Comparison of ENCODE assay signal across 8 mouse cellular contexts in genomic region chr6:92067146-92067790, GRCm38 (mm10). TPM values are rescaled to one million over a fixed set of nuclear protein-coding genes. Genes with fewer than 3 reads are reported as not detected.
DNase-seq lines count a peak whose midpoint lies in the region; ATAC-seq lines count a peak whose summit lies in the region.

No protein-coding gene starts in this region.

- no peak overlapping the region for H3K4me3 ChIP-seq in embryonic facial prominence, embryonic 13.5 days
- H3K4me3 ChIP-seq in kidney, embryonic 14.5 days (ENCODE audit: low read length): no peak overlapping the region
- H3K4me3 ChIP-seq in liver, embryonic 11.5 days (ENCODE audit: low read depth, low read length): no peak overlapping the region

- no peaks in the 10 kb centered on the region for H3K36me3 ChIP-seq in embryonic facial prominence, embryonic 13.5 days
- H3K36me3 ChIP-seq in kidney, embryonic 14.5 days (ENCODE audit: control insufficient read depth, insufficient read depth, low read length): no peaks in the 10 kb centered on the region
- H3K36me3 ChIP-seq in liver, embryonic 11.5 days (ENCODE audit: control insufficient read depth, insufficient read depth, low read length): no peaks in the 10 kb centered on the region

- peak overlapping the region; percentile 46; the same call in 1 of the 2 replicates for H3K9ac ChIP-seq in embryonic facial prominence, embryonic 13.5 days
- H3K9ac ChIP-seq in kidney, embryonic 14.5 days (ENCODE audit: low read depth, low read length): 0 out of 2 replicates have a peak overlapping the region, but pooled peaks have one; percentile 23
- H3K9ac ChIP-seq in liver, embryonic 11.5 days (ENCODE audit: low read depth, low read length): no peak overlapping the region

- ATAC-seq in embryonic facial prominence, embryonic 13.5 days (ENCODE audit: insufficient number of reproducible peaks, insufficient read depth, low FRiP score, low TSS enrichment, low read depth): peak; percentile 76; the same call in 1 of the 2 replicates
- ATAC-seq in kidney, embryonic 14.5 days (ENCODE audit: low FRiP score, low TSS enrichment): peak; percentile 86
- peak; percentile 71 for ATAC-seq in liver, embryonic 11.5 days (replicated peaks; ENCODE audit: low FRiP score)

- no peak overlapping the region for H3K27ac ChIP-seq in embryonic facial prominence, embryonic 13.5 days
- no peak overlapping the region for H3K27ac ChIP-seq in kidney, embryonic 14.5 days (ENCODE audit: low read depth, low read length)
- H3K27ac ChIP-seq in liver, embryonic 11.5 days (ENCODE audit: low read depth, low read length): no peak overlapping the region

- peak; percentile 76 to 77 for DNase-seq in B cell, adult 2 months
- peak; percentile 80 to 83 for DNase-seq in adrenal gland, postnatal 36 days
- peak; percentile 61 to 67 for DNase-seq in heart, adult 9 months (ENCODE audit: low spot score in 2 of 2)
- peak; percentile 53 for DNase-seq in liver, embryonic 11.5 days (ENCODE audit: low spot score)
- peak; percentile 79 for DNase-seq in naive thymus-derived CD4-positive, alpha-beta T cell, adult 2 months (ENCODE audit: low read depth)
- peak; percentile 52 to 88 for DNase-seq in spleen, postnatal 4 days (ENCODE audit: low spot score in 2 of 2)

- H3K27me3 ChIP-seq in embryonic facial prominence, embryonic 13.5 days: no peaks in the 10 kb centered on the region
- H3K27me3 ChIP-seq in kidney, embryonic 14.5 days (ENCODE audit: control insufficient read depth, insufficient read depth, low read length): no peaks in the 10 kb centered on the region
- no peaks in the 10 kb centered on the region for H3K27me3 ChIP-seq in liver, embryonic 11.5 days (replicated peaks; ENCODE audit: control insufficient read depth, insufficient read depth, low read length)

- WGBS in embryonic facial prominence, embryonic 13.5 days: 30% methylated on average over 16 of the region's 16 CpGs
- 41% methylated on average over 16 of the region's 16 CpGs for whole genome bisulfite sequencing in kidney, embryonic 14.5 days
- 44% methylated on average over 16 of the region's 16 CpGs for WGBS in liver, embryonic 11.5 days

- no peaks in the 10 kb centered on the region for H3K9me3 ChIP-seq in embryonic facial prominence, embryonic 13.5 days
- no peaks in the 10 kb centered on the region for H3K9me3 ChIP-seq in kidney, embryonic 14.5 days (ENCODE audit: control insufficient read depth, low read length)
- H3K9me3 ChIP-seq in liver, embryonic 11.5 days (ENCODE audit: control insufficient read depth, low read length): no peaks in the 10 kb centered on the region

- 0 out of 2 replicates have a peak, but pooled peaks cover 4% of the 10 kb centered on the region for H3K4me1 ChIP-seq in embryonic facial prominence, embryonic 13.5 days
- no peaks in the 10 kb centered on the region for H3K4me1 ChIP-seq in kidney, embryonic 14.5 days (ENCODE audit: control insufficient read depth, insufficient read depth, low read length)
- no peaks in the 10 kb centered on the region for H3K4me1 ChIP-seq in liver, embryonic 11.5 days (replicated peaks; ENCODE audit: control insufficient read depth, insufficient read depth, low read length)

- no peak overlapping the region for H3K4me2 ChIP-seq in embryonic facial prominence, embryonic 13.5 days
- no peak overlapping the region for H3K4me2 ChIP-seq in kidney, embryonic 14.5 days (replicated peaks; ENCODE audit: low read depth, low read length)
- no peak overlapping the region for H3K4me2 ChIP-seq in liver, embryonic 11.5 days

RNA-seq across cellular contexts. Expression of gene Nr2c2, which starts 23.9 kb away (rescaled TPM):
- total RNA-seq in adrenal gland, postnatal 36 days (2021): 10 to 100 TPM; 35.3 to 41.5 TPM
- 20.7 and 27.1 TPM in 2 replicates for polyA plus RNA-seq in embryonic facial prominence, embryonic 13.5 days (2015; fragmentation: Nextera tagmentation; extraction: Ambion mirVana)
- 19.4 and 25.4 TPM in 2 replicates for polyA plus RNA-seq in kidney, embryonic 14.5 days (2014; fragmentation: Nextera tagmentation; extraction: Ambion mirVana)
- 14.8 and 17.8 TPM in 2 replicates for polyA plus RNA-seq in liver, embryonic 11.5 days (2014; fragmentation: Nextera tagmentation; extraction: Ambion mirVana)
